Mouse (Mus musculus) mature B cell (primary cell): ENCODE results near the gene Gsta3.

Experiments used
- in situ Hi-C: fragments of 300-500 bp; cut with MboI; formaldehyde crosslinking; loops from 2 replicates; pipeline ENCODE4 v1.14.3; 2019

The Gsta3 gene

GRCm38 (mm10) chr1:21299826-21300225 lies 59.4 kb downstream of the Gsta3 start:
- in situ Hi-C loops = no loop called here

- in situ Hi-C loops = no loop called here
Measured at GRCm38 (mm10) chr1:21301686-21302085, 61.3 kb downstream of the Gsta3 start.

- in situ Hi-C loops = no loop called here
Measured at GRCm38 (mm10) chr1:21304174-21304573, 63.8 kb downstream of the Gsta3 start.

DNA sequence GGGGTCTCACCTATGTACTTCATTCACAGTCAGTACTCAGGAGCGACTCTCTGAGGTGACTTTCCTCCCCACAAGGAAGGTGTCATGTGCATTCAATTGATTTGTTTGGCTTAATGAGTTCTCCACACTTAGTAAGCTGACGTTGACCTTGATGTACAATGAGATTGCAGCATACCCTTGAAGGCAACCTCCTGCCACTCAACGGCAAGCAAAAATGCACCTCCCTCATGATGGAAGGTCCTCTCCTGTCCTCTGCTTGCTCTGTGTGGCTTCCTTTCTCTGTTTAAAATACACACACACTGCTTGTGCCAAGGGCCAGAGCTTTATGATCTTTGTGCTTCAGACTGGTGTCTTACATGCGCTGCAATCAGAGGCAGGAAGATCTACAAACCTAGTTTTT lies 64.3 kb downstream of the Gsta3 start:
- in situ Hi-C loops = no loop called here

DNA sequence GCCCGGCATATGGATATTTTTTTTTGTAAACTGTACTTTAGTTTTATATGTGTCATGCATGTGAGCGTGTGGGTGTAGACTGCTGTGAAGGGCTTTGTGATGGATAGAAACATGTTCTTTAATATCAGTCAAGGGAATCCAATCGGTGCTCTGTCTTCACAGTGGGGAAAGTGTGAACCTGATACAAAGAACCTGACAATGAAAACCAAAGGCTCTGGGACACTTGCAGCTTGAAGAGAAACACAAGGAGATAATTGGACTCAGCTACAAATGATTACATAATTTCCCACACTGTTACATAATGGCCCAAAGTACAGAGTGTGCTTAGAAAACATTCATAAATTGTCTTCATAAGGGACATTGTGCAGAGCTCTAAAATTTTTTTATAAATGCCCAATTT lies 65.1 kb downstream of the Gsta3 start:
- in situ Hi-C loops = no loop called here

- in situ Hi-C loops = no loop called here
Measured at GRCm38 (mm10) chr1:21314336-21314735, 73.9 kb downstream of the Gsta3 start.
